Mouse (Mus musculus): ENCODE results near the gene Dtx2. TPM values are rescaled to one million over a fixed set of nuclear protein-coding genes. Genes with fewer than 3 reads are reported as not detected.
A peak's percentile ranks its signal among the peaks of the same experiment; 100 is the strongest.
"Not testable (repeated sequence)": the region's sequence is repeated elsewhere in the genome, so short reads cannot be mapped to it uniquely, and the experiment has no call there.

The Dtx2 gene
- polyA plus RNA-seq, 1 experiment from 2014 or later, result 37.6 TPM

- H3K4me1 ChIP-seq, result peaks cover 5% of the 10 kb centered on the region; the same call in 1 of the 2 replicates
- no peaks in the 10 kb centered on the region for H3K9me3 ChIP-seq
- WGBS, result 11% methylated on average over 12 of the region's 12 CpGs
- H3K27ac ChIP-seq, result no peak overlapping the region
- H3K36me3 ChIP-seq, result no peaks in the 10 kb centered on the region
- DNase-seq (ENCODE audit: low spot score), result peak; percentile 85
- H3K4me3 ChIP-seq, result no peak overlapping the region
- H3K27me3 ChIP-seq (ENCODE audit: insufficient read depth, poor library complexity, severe bottlenecking), result peaks cover 55% of the 10 kb centered on the region
These were observed 67.0 kb downstream of the Dtx2 start for GRCm38 (mm10) chr5:136061567-136061966.

- Histone ChIP-seq H3K27ac (no peak overlapping the region), H3K27me3 (ENCODE audit: insufficient read depth, poor library complexity, severe bottlenecking) (peaks cover 36% of the 10 kb centered on the region), H3K4me3 (no peak overlapping the region), H3K4me1 (no peaks in the 10 kb centered on the region), H3K9me3 (no peaks in the 10 kb centered on the region), H3K36me3 (no peaks in the 10 kb centered on the region)
- 87% methylated on average over 10 of the region's 10 CpGs for WGBS
- no peak for DNase-seq (ENCODE audit: low spot score)
These were observed 69.3 kb downstream of the Dtx2 start for GRCm38 (mm10) chr5:136063920-136064319.

- H3K4me3 ChIP-seq; DNase-seq (ENCODE audit: low spot score); H3K9me3 ChIP-seq; H3K27ac ChIP-seq; H3K4me1 ChIP-seq; H3K36me3 ChIP-seq: not testable (repeated sequence)
- peaks cover 15% of the 10 kb centered on the region for H3K27me3 ChIP-seq (ENCODE audit: insufficient read depth, poor library complexity, severe bottlenecking)
- WGBS, result 67% methylated on average over 11 of the region's 11 CpGs
These were observed 72.0 kb downstream of the Dtx2 start for GRCm38 (mm10) chr5:136066404-136067148.

- Histone ChIP-seq H3K4me1 (no peaks in the 10 kb centered on the region), H3K27ac (no peak overlapping the region), H3K4me3 (no peak overlapping the region), H3K9me3 (no peaks in the 10 kb centered on the region), H3K36me3 (no peaks in the 10 kb centered on the region), H3K27me3 (ENCODE audit: insufficient read depth, poor library complexity, severe bottlenecking) (peaks cover 11% of the 10 kb centered on the region)
- WGBS, result 60% methylated on average over 2 of the region's 2 CpGs
- no peak for DNase-seq (ENCODE audit: low spot score)
These were observed 74.8 kb downstream of the Dtx2 start for GRCm38 (mm10) chr5:136069411-136069810.

GRCm38 (mm10) chr5:136073051-136073450 lies 78.5 kb downstream of the Dtx2 start:
- WGBS, result 62% methylated on average over 6 of the region's 6 CpGs
- Histone ChIP-seq H3K9me3 (no peaks in the 10 kb centered on the region), H3K27me3 (ENCODE audit: insufficient read depth, poor library complexity, severe bottlenecking) (peaks cover 5% of the 10 kb centered on the region; the same call in 1 of the 2 replicates), H3K27ac (no peak overlapping the region), H3K4me1 (no peaks in the 10 kb centered on the region), H3K36me3 (no peaks in the 10 kb centered on the region), H3K4me3 (no peak overlapping the region)
- no peak for DNase-seq (ENCODE audit: low spot score)

GRCm38 (mm10) chr5:136073526-136073925 lies 78.9 kb downstream of the Dtx2 start:
- peaks cover 5% of the 10 kb centered on the region; the same call in 1 of the 2 replicates for H3K27me3 ChIP-seq (ENCODE audit: insufficient read depth, poor library complexity, severe bottlenecking)
- DNase-seq (ENCODE audit: low spot score), result no peak
- H3K36me3 ChIP-seq, result no peaks in the 10 kb centered on the region
- WGBS, result 60% methylated on average over 11 of the region's 11 CpGs
- no peak overlapping the region for H3K4me3 ChIP-seq
- H3K9me3 ChIP-seq, result no peaks in the 10 kb centered on the region
- no peaks in the 10 kb centered on the region for H3K4me1 ChIP-seq
- no peak overlapping the region for H3K27ac ChIP-seq

- no peak for DNase-seq (ENCODE audit: low spot score)
- H3K27ac ChIP-seq, result no peak overlapping the region
- H3K36me3 ChIP-seq, result no peaks in the 10 kb centered on the region
- peaks cover 5% of the 10 kb centered on the region; the same call in 1 of the 2 replicates for H3K27me3 ChIP-seq (ENCODE audit: insufficient read depth, poor library complexity, severe bottlenecking)
- H3K4me3 ChIP-seq, result no peak overlapping the region
- WGBS, result 68% methylated on average over 5 of the region's 5 CpGs
- H3K4me1 ChIP-seq, result no peaks in the 10 kb centered on the region
- H3K9me3 ChIP-seq, result no peaks in the 10 kb centered on the region
These were observed 80.5 kb downstream of the Dtx2 start for GRCm38 (mm10) chr5:136075076-136075475.

- WGBS, result 58% methylated on average over 7 of the region's 7 CpGs
- Histone ChIP-seq H3K4me3 (no peak overlapping the region), H3K4me1 (no peaks in the 10 kb centered on the region), H3K9me3 (no peaks in the 10 kb centered on the region), H3K27me3 (ENCODE audit: insufficient read depth, poor library complexity, severe bottlenecking) (peaks cover 3% of the 10 kb centered on the region), H3K27ac (no peak overlapping the region), H3K36me3 (no peaks in the 10 kb centered on the region)
- no peak for DNase-seq (ENCODE audit: low spot score)
These were observed 81.7 kb downstream of the Dtx2 start for GRCm38 (mm10) chr5:136076284-136076683.

GRCm38 (mm10) chr5:136077001-136077550 lies 82.5 kb downstream of the Dtx2 start:
- Histone ChIP-seq H3K4me1 (no peaks in the 10 kb centered on the region), H3K4me3 (no peak overlapping the region), H3K9me3 (no peaks in the 10 kb centered on the region), H3K27me3 (ENCODE audit: insufficient read depth, poor library complexity, severe bottlenecking) (no peaks in the 10 kb centered on the region; the same call in 1 of the 2 replicates), H3K27ac (no peak overlapping the region), H3K36me3 (no peaks in the 10 kb centered on the region)
- DNase-seq (ENCODE audit: low spot score), result no peak
- WGBS, result 83% methylated on average over 9 of the region's 9 CpGs

GRCm38 (mm10) chr5:136078136-136078535 lies 83.5 kb downstream of the Dtx2 start:
- H3K4me1 ChIP-seq, result no peaks in the 10 kb centered on the region

GRCm38 (mm10) chr5:136082345-136082744 lies 87.7 kb downstream of the Dtx2 start:
- WGBS, result 69% methylated on average over 4 of the region's 4 CpGs
- H3K36me3 ChIP-seq, result no peaks in the 10 kb centered on the region
- no peak for DNase-seq (ENCODE audit: low spot score)
- H3K9me3 ChIP-seq, result no peaks in the 10 kb centered on the region
- peaks cover 23% of the 10 kb centered on the region for H3K4me1 ChIP-seq
- no peak overlapping the region for H3K4me3 ChIP-seq
- H3K27ac ChIP-seq, result no peak overlapping the region
- H3K27me3 ChIP-seq (ENCODE audit: insufficient read depth, poor library complexity, severe bottlenecking), result peaks cover 35% of the 10 kb centered on the region

More at GRCm38 (mm10) chr5:136078136-136078535, 83.5 kb downstream of the Dtx2 start:
- H3K4me3 ChIP-seq, result no peak overlapping the region
- H3K36me3 ChIP-seq, result no peaks in the 10 kb centered on the region
- no peak overlapping the region for H3K27ac ChIP-seq
- WGBS, result 91% methylated on average over 5 of the region's 5 CpGs
- DNase-seq (ENCODE audit: low spot score), result no peak
- H3K27me3 ChIP-seq (ENCODE audit: insufficient read depth, poor library complexity, severe bottlenecking), result no peaks in the 10 kb centered on the region; the same call in 1 of the 2 replicates
- H3K9me3 ChIP-seq, result no peaks in the 10 kb centered on the region

All from heart, embryonic 10.5 days (tissue).